Comparison of ENCODE assay signal across 10 mouse cellular contexts in genomic region chr14:68197470-68197800, GRCm38 (mm10).
DNase-seq lines count a peak whose midpoint lies in the region; ATAC-seq and TF ChIP-seq lines count a peak whose summit lies in the region.
"Had no signal": no experiment of that assay in that cellular context is flagged by ENCODE, and none has a peak within 500 bp of the region (broad histone marks: within the 10 kb centered on the region; RNA-seq: fewer than 3 reads in every experiment).

No protein-coding gene starts in this region.

- H3K9me3 ChIP-seq in heart, embryonic 13.5 days, result no peaks in the 10 kb centered on the region
- H3K9me3 ChIP-seq in forebrain, embryonic 16.5 days (ENCODE audit: control insufficient read depth, low read length), result no peaks in the 10 kb centered on the region
- no peaks in the 10 kb centered on the region for H3K9me3 ChIP-seq in midbrain, embryonic 13.5 days
- H3K9me3 ChIP-seq: lung, embryonic 15.5 days had no signal

- TF ChIP-seq CTCF in brain, embryonic 14.5 days (IDR thresholded peaks at IDR 0.05; ENCODE audit: borderline replicate concordance, extremely low read depth, insufficient read depth, insufficient read length), result no peak

- no peak for DNase-seq in heart, postnatal 25 days (ENCODE audit: low spot score)
- DNase-seq in brain, embryonic 14.5 days (ENCODE audit: low read depth), result peak; percentile 75
- no peak for DNase-seq in urinary bladder, postnatal 4 days (ENCODE audit: low spot score in 2 of 2)
- DNase-seq in adrenal gland, postnatal 4 days (ENCODE audit: low spot score in 2 of 2), result no peak
- DNase-seq in left cerebral cortex, adult 9 months (ENCODE audit: low spot score in 2 of 2), result no peak
- DNase-seq: right cerebral cortex, postnatal 14 days had no signal

- TF ChIP-seq POLR2A in brain, embryonic 14.5 days (IDR thresholded peaks at IDR 0.05; ENCODE audit: borderline replicate concordance, extremely low read depth, insufficient read depth, insufficient read length, poor library complexity, severe bottlenecking), result no peak

- H3K36me3 ChIP-seq in heart, embryonic 13.5 days, result no peaks in the 10 kb centered on the region
- no peaks in the 10 kb centered on the region for H3K36me3 ChIP-seq in forebrain, embryonic 16.5 days (ENCODE audit: control insufficient read depth, insufficient read depth)
- no peaks in the 10 kb centered on the region for H3K36me3 ChIP-seq in midbrain, embryonic 13.5 days
- H3K36me3 ChIP-seq: lung, embryonic 15.5 days had no signal

- no peak overlapping the region for H3K27ac ChIP-seq in heart, embryonic 13.5 days (replicated peaks)
- H3K27ac ChIP-seq in forebrain, embryonic 16.5 days (ENCODE audit: low read length), result peak overlapping the region; percentile 78
- peak overlapping the region; percentile 53; the same call in 1 of the 2 replicates for H3K27ac ChIP-seq in midbrain, embryonic 13.5 days
- H3K27ac ChIP-seq: lung, embryonic 15.5 days had no signal

- 1% methylated on average over 10 of the region's 13 CpGs for WGBS in heart, embryonic 13.5 days
- WGBS in forebrain, embryonic 16.5 days, result 12% methylated on average over 13 of the region's 13 CpGs
- WGBS in midbrain, embryonic 13.5 days, result 9% methylated on average over 11 of the region's 13 CpGs

- ATAC-seq in heart, embryonic 13.5 days (ENCODE audit: extremely low read depth, insufficient number of reproducible peaks, low FRiP score, low TSS enrichment), result no peak
- peak; percentile 47; the same call in 1 of the 2 replicates for ATAC-seq in forebrain, embryonic 16.5 days
- ATAC-seq in midbrain, embryonic 13.5 days, result peak; percentile 79

- intact Hi-C loops in heart, postnatal 25 days (cut with DNase I), result no loop called here

- peak overlapping the region; percentile 10; the same call in 1 of the 2 replicates for H3K9ac ChIP-seq in heart, embryonic 13.5 days
- 0 out of 2 replicates have a peak overlapping the region, but pooled peaks have one; percentile 29 for H3K9ac ChIP-seq in forebrain, embryonic 16.5 days (replicated peaks; ENCODE audit: low read depth, low read length)
- no peak overlapping the region; the same call in 1 of the 2 replicates for H3K9ac ChIP-seq in midbrain, embryonic 13.5 days (replicated peaks)
- H3K9ac ChIP-seq: lung, embryonic 15.5 days had no signal

- H3K4me3 ChIP-seq in heart, embryonic 13.5 days, result no peak overlapping the region
- H3K4me3 ChIP-seq in forebrain, embryonic 16.5 days (replicated peaks; ENCODE audit: low read length), result no peak overlapping the region
- H3K4me3 ChIP-seq in midbrain, embryonic 13.5 days (replicated peaks), result no peak overlapping the region
- H3K4me3 ChIP-seq: lung, embryonic 15.5 days had no signal

- peak overlapping the region; percentile 38 for H3K4me2 ChIP-seq in heart, embryonic 13.5 days
- peak overlapping the region; percentile 36 for H3K4me2 ChIP-seq in forebrain, embryonic 16.5 days (ENCODE audit: low read length)
- peak overlapping the region; percentile 42 for H3K4me2 ChIP-seq in midbrain, embryonic 13.5 days (replicated peaks)
- H3K4me2 ChIP-seq: lung, embryonic 15.5 days had no signal

- peaks cover 17% of the 10 kb centered on the region for H3K27me3 ChIP-seq in heart, embryonic 13.5 days (replicated peaks)
- H3K27me3 ChIP-seq in forebrain, embryonic 16.5 days (replicated peaks; ENCODE audit: control insufficient read depth, insufficient read depth, low read length), result no peaks in the 10 kb centered on the region
- H3K27me3 ChIP-seq in midbrain, embryonic 13.5 days, result no peaks in the 10 kb centered on the region
- H3K27me3 ChIP-seq: lung, embryonic 15.5 days had no signal

- H3K4me1 ChIP-seq in heart, embryonic 13.5 days, result 0 out of 2 replicates have a peak, but pooled peaks cover 4% of the 10 kb centered on the region
- H3K4me1 ChIP-seq in forebrain, embryonic 16.5 days (replicated peaks; ENCODE audit: control insufficient read depth, insufficient read depth, low read length), result peaks cover 28% of the 10 kb centered on the region
- H3K4me1 ChIP-seq in midbrain, embryonic 13.5 days (replicated peaks), result peaks cover 27% of the 10 kb centered on the region
- H3K4me1 ChIP-seq: lung, embryonic 15.5 days had no signal
